Comparison of ENCODE assay signal across 8 mouse cellular contexts in genomic region chr12:55491516-55492183, GRCm38 (mm10). TPM values are rescaled to one million over a fixed set of nuclear protein-coding genes. Genes with fewer than 3 reads are reported as not detected.
DNase-seq lines count a peak whose midpoint lies in the region; ATAC-seq lines count a peak whose summit lies in the region.

No protein-coding gene starts in this region.

- no peaks in the 10 kb centered on the region for H3K9me3 ChIP-seq in heart, embryonic 13.5 days
- no peaks in the 10 kb centered on the region for H3K9me3 ChIP-seq in liver, embryonic 12.5 days (replicated peaks)

- ATAC-seq in erythroid progenitor cell, adult 5-6 weeks (replicated peaks; ENCODE audit: low FRiP score, poor library complexity, severe bottlenecking): peak; percentile 84
- ATAC-seq in heart, embryonic 13.5 days (ENCODE audit: extremely low read depth, insufficient number of reproducible peaks, low FRiP score, low TSS enrichment): peak; percentile 85
- ATAC-seq in liver, embryonic 12.5 days: peak; percentile 90

- H3K4me2 ChIP-seq in heart, embryonic 13.5 days: peak overlapping the region; percentile 92
- H3K4me2 ChIP-seq in liver, embryonic 12.5 days: peak overlapping the region; percentile 96

- under 1% methylated on average over 32 of the region's 57 CpGs for WGBS in heart, embryonic 13.5 days
- WGBS in liver, embryonic 12.5 days (ENCODE audit: insufficient replicate concordance): 2% methylated on average over 38 of the region's 57 CpGs

- H3K9ac ChIP-seq in heart, embryonic 13.5 days: peak overlapping the region; percentile 99
- peak overlapping the region; percentile 92 for H3K9ac ChIP-seq in liver, embryonic 12.5 days

- peak overlapping the region; percentile 100 for H3K27ac ChIP-seq in brown adipose tissue, adult 24 weeks (replicated peaks; ENCODE audit: low read depth, low read length)
- H3K27ac ChIP-seq in heart, embryonic 13.5 days (replicated peaks): peak overlapping the region; percentile 100
- peak overlapping the region; percentile 96 for H3K27ac ChIP-seq in liver, embryonic 12.5 days

- no peaks in the 10 kb centered on the region for H3K27me3 ChIP-seq in heart, embryonic 13.5 days (replicated peaks)
- H3K27me3 ChIP-seq in liver, embryonic 12.5 days (replicated peaks): no peaks in the 10 kb centered on the region
- H3K27me3 ChIP-seq in splenic B cell, adult 2 months (ENCODE audit: control insufficient read depth, insufficient read depth, low read length, poor library complexity, severe bottlenecking): no peaks in the 10 kb centered on the region

- H3K36me3 ChIP-seq in heart, embryonic 13.5 days: peaks cover 46% of the 10 kb centered on the region
- peaks cover 30% of the 10 kb centered on the region for H3K36me3 ChIP-seq in liver, embryonic 12.5 days
- peaks cover 27% of the 10 kb centered on the region for H3K36me3 ChIP-seq in splenic B cell, adult 2 months (ENCODE audit: control insufficient read depth, insufficient read depth, low read length, poor library complexity, severe bottlenecking)

- peak overlapping the region; percentile 98 for H3K4me3 ChIP-seq in brown adipose tissue, adult 24 weeks (ENCODE audit: insufficient read depth, low read depth, low read length)
- H3K4me3 ChIP-seq in heart, embryonic 13.5 days: peak overlapping the region; percentile 95
- peak overlapping the region; percentile 88 for H3K4me3 ChIP-seq in liver, embryonic 12.5 days

- DNase-seq in CD4-positive, CD25-positive, alpha-beta regulatory T cell, adult 2 months (ENCODE audit: low read depth, low spot score): peak; percentile 97
- peak; percentile 99 for DNase-seq in kidney, postnatal 10 days
- peak; percentile 97 for DNase-seq in naive thymus-derived CD4-positive, alpha-beta T cell, adult 2 months (ENCODE audit: low read depth)
- DNase-seq in splenic B cell, adult 2 months (ENCODE audit: low read depth, low spot score): peak; percentile 97

- peaks cover 24% of the 10 kb centered on the region for H3K4me1 ChIP-seq in brown adipose tissue, adult 24 weeks (ENCODE audit: control insufficient read depth, insufficient read depth, insufficient read length, low read length)
- H3K4me1 ChIP-seq in heart, embryonic 13.5 days: peaks cover 45% of the 10 kb centered on the region
- H3K4me1 ChIP-seq in liver, embryonic 12.5 days: peaks cover 43% of the 10 kb centered on the region

RNA-seq across cellular contexts. Expression of gene Nfkbia, which starts 0.8 kb away (rescaled TPM):
- 29.4 and 35.2 TPM in 2 replicates for polyA plus RNA-seq in brown adipose tissue, adult 24 weeks (2012; ENCODE audit: insufficient read depth, insufficient read length, missing spikeins)
- 22.6 and 25.6 TPM in 2 replicates for total RNA-seq in erythroid progenitor cell, adult 5-6 weeks (2015; ENCODE audit: low replicate concordance)
- total RNA-seq in erythroid progenitor cell, adult 5-6 weeks (2017; ENCODE audit: low replicate concordance): 12.5 and 16.0 TPM in 2 replicates
- polyA plus RNA-seq in heart, embryonic 13.5 days (2015; fragmentation: Nextera tagmentation; extraction: Ambion mirVana): 47.0 and 56.0 TPM in 2 replicates
- polyA plus RNA-seq in liver, embryonic 12.5 days (2016; fragmentation: Nextera tagmentation; extraction: Ambion mirVana): 14.5 and 15.7 TPM in 2 replicates

Comparison
In these comparisons a context has a peak if more than half of its experiments do, and no peak if none do; other contexts are left out.
1. Peak in every context shown above with its lines: DNase-seq, ATAC-seq, H3K4me3 ChIP-seq and H3K27ac ChIP-seq.